Mouse (Mus musculus): ENCODE results near the gene Cavin2.

DNA sequence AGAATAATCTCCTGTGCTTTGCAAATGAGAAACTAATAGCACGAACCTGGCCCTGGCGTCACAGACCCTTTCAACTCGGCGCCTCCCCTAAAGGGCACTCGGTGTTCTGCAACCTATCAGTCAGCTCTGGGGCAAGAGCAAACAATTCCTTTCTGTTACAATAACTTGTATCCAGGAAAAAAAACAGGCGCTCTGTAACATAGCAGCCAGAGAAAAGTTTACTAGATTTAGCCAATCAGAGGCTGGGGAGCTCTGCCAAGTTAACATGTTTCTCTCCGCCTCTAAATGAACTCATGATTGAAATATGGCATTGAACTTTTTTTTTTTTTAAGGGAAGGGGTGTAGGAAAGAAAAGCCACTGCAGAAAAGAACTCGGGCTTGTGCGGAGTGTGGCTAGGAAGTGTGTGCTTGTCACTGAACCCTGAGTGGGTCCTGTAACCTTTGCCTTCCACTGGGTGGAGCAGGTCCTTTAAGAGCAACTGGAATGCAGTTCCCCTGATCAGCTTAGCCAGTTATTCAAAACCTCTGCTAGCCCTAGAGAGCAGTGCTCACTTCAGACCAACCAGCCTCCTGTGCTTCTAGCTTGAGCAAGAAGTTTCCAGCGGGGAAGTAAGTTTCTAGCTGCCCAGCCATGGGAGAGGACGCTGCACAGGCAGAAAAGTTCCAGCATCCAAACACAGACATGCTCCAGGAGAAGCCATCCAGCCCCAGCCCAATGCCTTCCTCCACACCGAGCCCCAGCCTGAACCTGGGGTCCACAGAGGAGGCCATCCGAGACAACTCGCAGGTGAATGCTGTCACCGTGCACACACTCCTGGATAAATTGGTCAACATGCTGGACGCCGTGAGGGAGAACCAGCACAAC, at the start of gene Cavin2:
- TF ChIP-seq NANOG (IDR thresholded peaks at IDR 0.05; ENCODE audit: borderline replicate concordance, low read length) = no peak
- no peak for TF ChIP-seq CTCF (conservative IDR thresholded peaks at IDR 0.05; ENCODE audit: low read length)
